Comparison of ENCODE assay signal across 11 mouse cellular contexts in the genomic region with DNA sequence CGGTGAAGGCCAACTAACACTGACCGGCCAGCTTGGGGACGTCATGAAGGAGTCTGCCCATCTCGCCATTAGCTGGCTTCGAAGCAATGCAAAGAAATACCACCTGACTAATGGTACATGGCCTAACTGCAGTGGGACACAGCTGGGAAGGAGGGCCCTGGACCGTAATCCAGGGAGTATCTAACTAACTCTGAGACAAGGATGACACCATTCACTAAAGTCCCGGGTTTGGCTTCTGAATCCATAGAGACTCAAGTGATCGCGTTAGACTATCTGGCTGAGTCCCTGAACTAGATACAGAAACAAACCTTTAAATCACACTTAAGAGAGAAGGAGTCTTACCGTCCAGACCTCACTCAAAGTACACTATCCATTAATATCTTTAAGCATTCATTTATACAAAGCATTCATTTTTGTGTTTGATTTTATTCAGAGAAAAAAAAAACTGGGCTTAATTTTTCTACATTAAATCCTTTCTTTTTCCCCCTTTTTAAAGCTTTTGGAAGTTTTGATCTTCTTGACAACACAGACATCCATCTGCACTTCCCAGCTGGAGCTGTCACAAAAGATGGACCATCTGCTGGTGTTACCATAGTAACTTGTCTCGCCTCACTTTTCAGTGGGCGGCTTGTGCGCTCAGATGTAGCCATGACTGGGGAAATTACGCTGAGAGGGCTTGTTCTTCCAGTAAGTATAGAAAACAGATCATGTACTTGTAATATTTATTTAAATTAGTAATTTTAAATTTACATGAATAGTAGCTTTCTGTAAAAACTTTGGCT. TPM values are rescaled to one million over a fixed set of nuclear protein-coding genes. Genes with fewer than 3 reads are reported as not detected.
A peak's percentile ranks its signal among the peaks of the same experiment; 100 is the strongest.
DNase-seq lines count a peak whose midpoint lies in the region; ATAC-seq and TF ChIP-seq lines count a peak whose summit lies in the region.
"Had no signal": no experiment of that assay in that cellular context is flagged by ENCODE, and none has a peak within 500 bp of the region (broad histone marks: within the 10 kb centered on the region; RNA-seq: fewer than 3 reads in every experiment).

No protein-coding gene starts in this region.

- ATAC-seq in liver, embryonic 13.5 days (ENCODE audit: low read depth), result no peak
- no peak for ATAC-seq in liver, embryonic 12.5 days

- no peak for TF ChIP-seq CTCF in thymus, adult 2 months (IDR thresholded peaks at IDR 0.05; ENCODE audit: borderline replicate concordance, control insufficient read depth, extremely low read depth, insufficient read depth, low read length, poor library complexity)

- no peak overlapping the region for H3K9ac ChIP-seq in liver, embryonic 13.5 days
- H3K9ac ChIP-seq in liver, embryonic 12.5 days, result no peak overlapping the region
- H3K9ac ChIP-seq: embryonic facial prominence, embryonic 12.5 days; limb, embryonic 12.5 days had no signal

- no peaks in the 10 kb centered on the region for H3K27me3 ChIP-seq in liver, embryonic 13.5 days
- no peaks in the 10 kb centered on the region for H3K27me3 ChIP-seq in liver, embryonic 12.5 days (replicated peaks)
- no peaks in the 10 kb centered on the region for H3K27me3 ChIP-seq in thymus, adult 2 months (ENCODE audit: control insufficient read depth, insufficient read depth, low read length)
- H3K27me3 ChIP-seq: CH12.LX; embryonic facial prominence, embryonic 12.5 days; limb, embryonic 12.5 days had no signal

- no peak for TF ChIP-seq POLR2A in thymus, adult 2 months (IDR thresholded peaks at IDR 0.05; ENCODE audit: control insufficient read depth, extremely low read depth, insufficient read depth, low read length, poor library complexity)

- no peaks in the 10 kb centered on the region for H3K9me3 ChIP-seq in liver, embryonic 13.5 days (replicated peaks)
- H3K9me3 ChIP-seq in liver, embryonic 12.5 days (replicated peaks), result no peaks in the 10 kb centered on the region
- H3K9me3 ChIP-seq: embryonic facial prominence, embryonic 12.5 days; limb, embryonic 12.5 days had no signal

- H3K36me3 ChIP-seq in liver, embryonic 13.5 days, result peaks cover 45% of the 10 kb centered on the region
- peaks cover 70% of the 10 kb centered on the region for H3K36me3 ChIP-seq in liver, embryonic 12.5 days
- peaks cover 26% of the 10 kb centered on the region for H3K36me3 ChIP-seq in thymus, adult 2 months (ENCODE audit: control insufficient read depth, insufficient read depth, low read length)

- WGBS in liver, embryonic 13.5 days (ENCODE audit: insufficient replicate concordance), result 84% methylated on average over 14 of the region's 14 CpGs
- WGBS in liver, embryonic 12.5 days (ENCODE audit: insufficient replicate concordance), result 86% methylated on average over 14 of the region's 14 CpGs
- 96% methylated on average over 14 of the region's 14 CpGs for WGBS in thymus, adult 2 months

- intact Hi-C loops in left cerebral cortex, postnatal 25 days (cut with DNase I), result loop anchor here (5.0 kb wide), 1 partner anchor 871 kb away; a partner anchor contains a TSS

- no peak for DNase-seq in liver, embryonic 13.5 days
- peak; percentile 67 to 70 for DNase-seq in frontal cortex, postnatal 14 days (ENCODE audit: low spot score in 2 of 2)
- DNase-seq in left cerebral cortex, postnatal 25 days (ENCODE audit: low spot score in 2 of 2), result peak; percentile 83 to 95
- peak; percentile 49 for DNase-seq in right cerebral cortex, postnatal 14 days
- DNase-seq in thymus, postnatal 14 days, result no peak
- DNase-seq in thymus, adult 2 months, result no peak
- DNase-seq in kidney, adult 8-10 months, result no peak

- H3K4me3 ChIP-seq in liver, embryonic 13.5 days (replicated peaks), result no peak overlapping the region
- no peak overlapping the region for H3K4me3 ChIP-seq in liver, embryonic 12.5 days
- no peak overlapping the region for H3K4me3 ChIP-seq in thymus, adult 2 months (ENCODE audit: control insufficient read depth, insufficient read depth, low read length)
- H3K4me3 ChIP-seq: embryonic facial prominence, embryonic 12.5 days; limb, embryonic 12.5 days had no signal

- H3K4me1 ChIP-seq in liver, embryonic 13.5 days (replicated peaks), result peaks cover 27% of the 10 kb centered on the region
- H3K4me1 ChIP-seq in liver, embryonic 12.5 days, result peaks cover 26% of the 10 kb centered on the region
- H3K4me1 ChIP-seq in thymus, adult 2 months (replicated peaks; ENCODE audit: control insufficient read depth, insufficient read depth, low read length), result peaks cover 24% of the 10 kb centered on the region
- H3K4me1 ChIP-seq: embryonic facial prominence, embryonic 12.5 days; limb, embryonic 12.5 days had no signal

- 0 out of 2 replicates have a peak overlapping the region, but pooled peaks have one; percentile 57 for H3K27ac ChIP-seq in liver, embryonic 13.5 days
- no peak overlapping the region; the same call in 1 of the 2 replicates for H3K27ac ChIP-seq in liver, embryonic 12.5 days
- no peak overlapping the region for H3K27ac ChIP-seq in thymus, adult 2 months (ENCODE audit: control insufficient read depth, insufficient read depth, low read length)
- H3K27ac ChIP-seq: embryonic facial prominence, embryonic 12.5 days; limb, embryonic 12.5 days had no signal

- no peak overlapping the region for H3K4me2 ChIP-seq in liver, embryonic 13.5 days
- no peak overlapping the region for H3K4me2 ChIP-seq in liver, embryonic 12.5 days
- H3K4me2 ChIP-seq: embryonic facial prominence, embryonic 12.5 days; limb, embryonic 12.5 days had no signal

RNA-seq across cellular contexts. Expression of a gene that starts 31.9 kb away (rescaled TPM):
- polyA plus RNA-seq in liver, embryonic 13.5 days (2015; fragmentation: Nextera tagmentation; extraction: Ambion mirVana), result 1.1 and 1.3 TPM in 2 replicates
- polyA plus RNA-seq in liver, embryonic 12.5 days (2016; fragmentation: Nextera tagmentation; extraction: Ambion mirVana), result 1.8 and 2.8 TPM in 2 replicates
- total RNA-seq in left cerebral cortex, postnatal 25 days (2021), result 1 to 10 TPM; 3.2 to 3.4 TPM
- 1.8 and 2.2 TPM in 2 replicates for polyA plus RNA-seq in thymus, adult 2 months (2012; rRNA removed)

RNA-seq across cellular contexts. Expression of a gene that starts 32.1 kb away (rescaled TPM):
- 16.1 and 17.0 TPM in 2 replicates for polyA plus RNA-seq in liver, embryonic 13.5 days (2015; fragmentation: Nextera tagmentation; extraction: Ambion mirVana)
- polyA plus RNA-seq in liver, embryonic 12.5 days (2016; fragmentation: Nextera tagmentation; extraction: Ambion mirVana), result 20.3 and 21.3 TPM in 2 replicates
- 10 to 100 TPM; 28.6 to 32.1 TPM for total RNA-seq in left cerebral cortex, postnatal 25 days (2021)
- 32.6 and 35.7 TPM in 2 replicates for polyA plus RNA-seq in thymus, adult 2 months (2012; rRNA removed)

Comparison
In these comparisons a context has a peak if more than half of its experiments do, and no peak if none do; other contexts are left out.
1. DNase-seq: peak in frontal cortex, postnatal 14 days (2 of 2), left cerebral cortex, postnatal 25 days (2 of 2) and right cerebral cortex, postnatal 14 days (single experiment); none in liver, embryonic 13.5 days (single experiment), thymus, postnatal 14 days (single experiment), thymus, adult 2 months (single experiment) and kidney, adult 8-10 months (0 of 2).